Mouse (Mus musculus): ENCODE data around the gene Misp.

GRCm38 (mm10) chr10:79793051-79793737 is 27.6 kb upstream of the Misp start, which contains the start of gene Palm:
- TF ChIP-seq POLR2A (IDR thresholded peaks at IDR 0.05; ENCODE audit: low read depth, low read length) (no peak), CTCF (conservative IDR thresholded peaks at IDR 0.05; ENCODE audit: insufficient read depth, insufficient read length, low read depth, low read length) (peak; percentile 71)

Data from kidney, adult 2 months (tissue).